Mouse (Mus musculus) mesoderm, embryonic 11.5 days (tissue): Measurements from ENCODE around the gene Trappc4.
A peak's percentile ranks its signal among the peaks of the same experiment; 100 is the strongest.
"Not testable (repeated sequence)": the region's sequence is repeated elsewhere in the genome, so short reads cannot be mapped to it uniquely, and the experiment has no call there.

Experiments used
- DNase-seq: peaks from one replicate; pipeline ENCODE4 v3.0.0-alpha.2; 2012; ENCODE audit warnings: low read depth, low spot score

Gene Trappc4

GRCm38 (mm10) chr9:44407752-44408097, 325 bp upstream of the Trappc4 start:
- DNase-seq: no peak

- DNase-seq: no peak
These were observed 2.4 kb downstream of the Trappc4 start for GRCm38 (mm10) chr9:44405011-44405410.

- no peak for DNase-seq
These were observed 6.3 kb downstream of the Trappc4 start for GRCm38 (mm10) chr9:44401081-44401480.

GRCm38 (mm10) chr9:44399795-44400114, 7.6 kb downstream of the Trappc4 start:
- DNase-seq: no peak

- DNase-seq: no peak
These were observed 8.1 kb downstream of the Trappc4 start for GRCm38 (mm10) chr9:44399114-44399794.

- no peak for DNase-seq
These were observed 8.8 kb downstream of the Trappc4 start for GRCm38 (mm10) chr9:44398551-44398950.

- no peak for DNase-seq
These were observed 9.3 kb downstream of the Trappc4 start for GRCm38 (mm10) chr9:44398087-44398486.

- DNase-seq: peak; percentile 93
These were observed 10.6 kb downstream of the Trappc4 start, which contains the start of gene Slc37a4 for GRCm38 (mm10) chr9:44396684-44397411. Gene Slc37a4, plus strand, starts transcription at chr9:44396852.

GRCm38 (mm10) chr9:44391466-44391865, 15.9 kb downstream of the Trappc4 start:
- DNase-seq: peak; percentile 66

- peak; percentile 41 for DNase-seq
These were observed 18.1 kb downstream of the Trappc4 start for GRCm38 (mm10) chr9:44389273-44389672.

GRCm38 (mm10) chr9:44387221-44387620, 20.2 kb downstream of the Trappc4 start:
- no peak for DNase-seq

GRCm38 (mm10) chr9:44384596-44384995, 22.8 kb downstream of the Trappc4 start:
- no peak for DNase-seq

- peak; percentile 43 for DNase-seq
These were observed 27.5 kb downstream of the Trappc4 start for GRCm38 (mm10) chr9:44379862-44380261.

GRCm38 (mm10) chr9:44379054-44379834, 28.2 kb downstream of the Trappc4 start, which contains the start of gene Hyou1:
Gene Hyou1, plus strand, starts transcription at chr9:44379490.
- DNase-seq: peak; percentile 98

- no peak for DNase-seq
These were observed 29.2 kb downstream of the Trappc4 start for GRCm38 (mm10) chr9:44378153-44378730.

GRCm38 (mm10) chr9:44377335-44377734, 30.1 kb downstream of the Trappc4 start:
- DNase-seq: not testable (repeated sequence)

- DNase-seq: no peak
These were observed 31.3 kb downstream of the Trappc4 start for GRCm38 (mm10) chr9:44376141-44376540.

GRCm38 (mm10) chr9:44373386-44373785, 34.0 kb downstream of the Trappc4 start:
- DNase-seq: no peak

GRCm38 (mm10) chr9:44364480-44364879, 42.9 kb downstream of the Trappc4 start:
- DNase-seq: peak; percentile 29

GRCm38 (mm10) chr9:44361931-44362330, 45.5 kb downstream of the Trappc4 start:
- not testable (repeated sequence) for DNase-seq

- DNase-seq: peak; percentile 99
These were observed 46.0 kb downstream of the Trappc4 start, which contains the start of gene Vps11 for GRCm38 (mm10) chr9:44361190-44361917. Gene Vps11, minus strand, starts transcription at chr9:44361670.
